Mouse (Mus musculus) spleen, adult 2 months (tissue): ENCODE data around the gene Rpgrip1l. TPM values are rescaled to one million over a fixed set of nuclear protein-coding genes. Genes with fewer than 3 reads are reported as not detected.

Experiments used
- DNase-seq, 2 experiments: peaks; one replicate each; pipeline versions ENCODE4 v3.0.0 to v3.0.0-alpha.2; 2012 to 2021; ENCODE audit warnings: low spot score in 2 of 2, low read depth in 1 of 2
- H3K27ac ChIP-seq: fragments of 200-500 bp; 2 replicates; pipeline ENCODE4 v1.5.1; 2012; ENCODE audit warnings: low read length, inconsistent platforms; ENCODE audit not compliant: insufficient read depth
- H3K27me3 ChIP-seq: fragments of 200-500 bp; 2 replicates; pipeline ENCODE4 v1.6.1; 2012; ENCODE audit warnings: mild to moderate bottlenecking, moderate library complexity, low read length, inconsistent platforms; ENCODE audit not compliant: control insufficient read depth, insufficient read depth
- H3K36me3 ChIP-seq: fragments of 200-500 bp; 2 replicates; pipeline ENCODE4 v1.6.1; 2012; ENCODE audit warnings: mild to moderate bottlenecking, low read length, inconsistent platforms; ENCODE audit not compliant: control insufficient read depth, insufficient read depth
- H3K4me1 ChIP-seq: fragments of 200-500 bp; 2 replicates; pipeline ENCODE4 v1.6.1; 2011; ENCODE audit warnings: inconsistent platforms; ENCODE audit not compliant: control insufficient read depth, insufficient read depth, insufficient read length
- H3K4me3 ChIP-seq: fragments of 200-500 bp; 2 replicates; pipeline ENCODE4 v1.5.1; 2011; ENCODE audit warnings: mild to moderate bottlenecking, inconsistent platforms; ENCODE audit not compliant: insufficient read depth, insufficient read length; ENCODE audit errors: extremely low read depth
- CTCF ChIP-seq: fragments of 200-500 bp; IDR thresholded peaks from 2 replicates; pipeline ENCODE4 v1.5.1; 2011; ENCODE audit warnings: mild to moderate bottlenecking, inconsistent platforms; ENCODE audit not compliant: insufficient read depth, insufficient read length, insufficient replicate concordance; ENCODE audit errors: extremely low read depth
- POLR2A ChIP-seq: fragments of 200-500 bp; IDR thresholded peaks from 2 replicates; pipeline ENCODE4 v1.6.1; 2011; ENCODE audit warnings: low read depth, low read length, inconsistent platforms
- WGBS: fragments of 180-500 bp; shearing (Covaris S2); methylation state at CpG from one replicate; pipeline ENCODE4 v1.1.7; 2018; 5-methylcytosine and 5-hydroxymethylcytosine counted together
- polyA plus RNA-seq: library from polyadenylated mRNA; depleted of rRNA; stranded (reverse); fragments of >200 nt; gene quantifications from 2 replicates; pipeline ENCODE4 v1.2.3, GENCODE M21; 2012

Rpgrip1l gene
- polyA plus RNA-seq, 1 experiment, result 0.30 TPM

DNA sequence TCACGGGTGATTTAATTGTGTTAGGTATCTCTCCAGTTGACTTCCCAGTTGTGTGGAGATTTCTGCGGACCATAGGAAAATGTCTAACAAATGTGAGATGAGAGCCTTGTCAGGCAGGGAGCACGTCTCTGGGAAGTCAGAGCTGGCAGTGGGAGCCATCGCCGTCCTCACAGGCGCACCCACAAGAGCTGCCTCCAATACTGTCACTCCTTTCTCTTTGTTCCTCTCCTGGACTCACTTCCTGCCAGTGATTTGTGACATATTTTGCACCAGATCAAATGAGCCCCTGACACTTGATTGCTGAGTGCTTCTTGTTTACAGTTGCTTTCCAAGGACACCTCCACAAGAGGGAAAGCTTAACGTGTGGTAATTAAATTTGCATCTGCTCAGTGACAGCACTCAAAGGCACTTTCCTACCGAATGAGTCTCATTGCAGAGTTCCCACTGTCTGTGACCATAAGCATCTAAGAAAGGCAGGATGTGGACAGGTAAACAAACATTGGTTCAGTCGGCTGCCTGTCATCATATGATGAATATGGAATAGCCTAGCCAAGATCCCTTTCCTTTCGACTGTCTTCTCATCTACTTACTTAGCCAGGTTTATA lies 42.3 kb upstream of the Rpgrip1l start:
- Histone ChIP-seq H3K27ac (no peak overlapping the region), H3K36me3 (no peaks in the 10 kb centered on the region; the same call in 1 of the 2 replicates), H3K4me1 (no peaks in the 10 kb centered on the region), H3K4me3 (no peak overlapping the region), H3K27me3 (no peaks in the 10 kb centered on the region)
- TF ChIP-seq POLR2A, result no peak
- no peak for TF ChIP-seq CTCF
- no peak for DNase-seq
- WGBS, result 90% methylated on average over 10 of the region's 10 CpGs

DNA sequence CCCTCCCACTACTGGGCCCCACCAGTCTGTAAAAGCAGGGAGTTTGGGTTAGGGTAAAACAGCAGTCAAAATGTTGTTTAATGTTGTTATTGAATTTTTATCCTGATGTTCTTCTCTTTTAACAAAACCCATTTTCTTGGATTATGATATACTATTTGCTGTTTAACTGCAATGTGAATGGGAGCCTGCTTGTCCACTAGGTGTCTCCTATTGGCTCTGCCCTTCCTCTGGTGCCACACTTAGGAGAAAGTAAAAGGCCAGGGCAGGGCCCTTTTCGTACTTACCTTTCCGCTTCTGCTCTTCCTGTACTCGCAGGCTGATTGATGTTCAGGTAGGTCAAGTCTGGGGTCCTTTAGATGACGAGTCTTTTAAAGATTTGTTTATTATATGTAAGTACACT lies 40.8 kb upstream of the Rpgrip1l start:
- no peaks in the 10 kb centered on the region for H3K4me1 ChIP-seq
- H3K27ac ChIP-seq, result no peak overlapping the region
- no peaks in the 10 kb centered on the region; the same call in 1 of the 2 replicates for H3K36me3 ChIP-seq
- TF ChIP-seq CTCF, result no peak
- TF ChIP-seq POLR2A, result no peak
- no peaks in the 10 kb centered on the region for H3K27me3 ChIP-seq
- no peak overlapping the region for H3K4me3 ChIP-seq
- 91% methylated on average over 4 of the region's 4 CpGs for WGBS
- no peak for DNase-seq

DNA sequence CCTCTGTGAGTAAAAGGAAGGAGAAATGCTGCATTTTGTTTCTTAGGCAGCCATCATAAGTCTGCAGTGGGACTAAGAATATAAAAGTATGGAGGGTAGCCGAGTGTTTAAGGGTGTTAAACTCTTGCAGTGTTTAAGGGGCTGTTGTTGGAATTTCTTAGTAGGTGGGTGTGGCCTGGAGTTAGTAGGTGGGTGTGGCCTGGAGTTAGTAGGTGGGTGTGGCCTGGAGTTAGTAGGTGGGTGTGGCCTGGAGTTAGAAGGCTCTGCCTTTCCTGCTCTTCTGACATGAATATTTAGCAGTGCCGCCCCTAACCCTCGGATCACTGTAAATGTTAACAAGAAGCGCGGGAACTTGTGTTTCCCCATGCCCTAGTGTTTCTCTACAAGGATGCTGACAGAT lies 40.0 kb upstream of the Rpgrip1l start:
- WGBS, result 88% methylated on average over 5 of the region's 5 CpGs
- H3K27ac ChIP-seq, result no peak overlapping the region
- H3K27me3 ChIP-seq, result no peaks in the 10 kb centered on the region
- TF ChIP-seq POLR2A, result no peak
- no peak for TF ChIP-seq CTCF
- no peak overlapping the region for H3K4me3 ChIP-seq
- no peaks in the 10 kb centered on the region for H3K4me1 ChIP-seq
- no peak for DNase-seq
- no peaks in the 10 kb centered on the region; the same call in 1 of the 2 replicates for H3K36me3 ChIP-seq

GRCm38 (mm10) chr8:91352598-91352997 lies 39.5 kb upstream of the Rpgrip1l start:
- TF ChIP-seq CTCF (no peak), POLR2A (no peak)
- DNase-seq, result no peak
- no peaks in the 10 kb centered on the region for H3K27me3 ChIP-seq
- H3K27ac ChIP-seq, result no peak overlapping the region
- H3K36me3 ChIP-seq, result no peaks in the 10 kb centered on the region; the same call in 1 of the 2 replicates
- no peaks in the 10 kb centered on the region for H3K4me1 ChIP-seq
- 79% methylated on average over 3 of the region's 3 CpGs for WGBS
- no peak overlapping the region for H3K4me3 ChIP-seq

- TF ChIP-seq CTCF, result no peak
- TF ChIP-seq POLR2A, result no peak
- no peaks in the 10 kb centered on the region; the same call in 1 of the 2 replicates for H3K4me1 ChIP-seq
- no peak overlapping the region for H3K4me3 ChIP-seq
- no peak for DNase-seq
- no peak overlapping the region for H3K27ac ChIP-seq
- no peaks in the 10 kb centered on the region for H3K27me3 ChIP-seq
- 86% methylated on average over 7 of the region's 7 CpGs for WGBS
- H3K36me3 ChIP-seq, result no peaks in the 10 kb centered on the region; the same call in 1 of the 2 replicates
Observed at GRCm38 (mm10) chr8:91350628-91351027, 37.6 kb upstream of the Rpgrip1l start.

- Histone ChIP-seq H3K36me3 (no peaks in the 10 kb centered on the region), H3K4me3 (no peak overlapping the region), H3K27me3 (no peaks in the 10 kb centered on the region), H3K4me1 (no peaks in the 10 kb centered on the region; the same call in 1 of the 2 replicates), H3K27ac (no peak overlapping the region)
- DNase-seq, result no peak
- WGBS, result 93% methylated on average over 7 of the region's 7 CpGs
- TF ChIP-seq POLR2A (no peak), CTCF (no peak)
Observed at GRCm38 (mm10) chr8:91349816-91350215, 36.8 kb upstream of the Rpgrip1l start.

GRCm38 (mm10) chr8:91347595-91347994 lies 34.5 kb upstream of the Rpgrip1l start:
- Histone ChIP-seq H3K36me3 (no peaks in the 10 kb centered on the region), H3K4me1 (no peaks in the 10 kb centered on the region; the same call in 1 of the 2 replicates), H3K27ac (no peak overlapping the region), H3K27me3 (no peaks in the 10 kb centered on the region), H3K4me3 (no peak overlapping the region)
- WGBS, result 90% methylated on average over 6 of the region's 6 CpGs
- TF ChIP-seq POLR2A (no peak), CTCF (no peak)
- DNase-seq, result no peak
